Mouse (Mus musculus) C2C12 (cell line): ENCODE results near the gene Zbtb16.

Experiments used
- CEBPB ChIP-seq: IDR thresholded peaks from one replicate; pipeline ENCODE4 v1.6.1; 2011; ENCODE audit warnings: low read depth, mild to moderate bottlenecking, control low read depth, moderate library complexity
- CTCF ChIP-seq: IDR thresholded peaks from one replicate; pipeline ENCODE4 v1.5.1; 2011; ENCODE audit not compliant: control insufficient read depth, insufficient read depth, insufficient read length
- MYOG ChIP-seq: IDR thresholded peaks from one replicate; pipeline ENCODE4 v1.6.1; 2011; ENCODE audit not compliant: control insufficient read depth, insufficient read length; ENCODE audit errors: extremely low read depth
- USF1 ChIP-seq: IDR thresholded peaks from one replicate; pipeline ENCODE4 v1.6.1; 2011; ENCODE audit warnings: low read depth, mild to moderate bottlenecking, control low read depth, moderate library complexity

DNA sequence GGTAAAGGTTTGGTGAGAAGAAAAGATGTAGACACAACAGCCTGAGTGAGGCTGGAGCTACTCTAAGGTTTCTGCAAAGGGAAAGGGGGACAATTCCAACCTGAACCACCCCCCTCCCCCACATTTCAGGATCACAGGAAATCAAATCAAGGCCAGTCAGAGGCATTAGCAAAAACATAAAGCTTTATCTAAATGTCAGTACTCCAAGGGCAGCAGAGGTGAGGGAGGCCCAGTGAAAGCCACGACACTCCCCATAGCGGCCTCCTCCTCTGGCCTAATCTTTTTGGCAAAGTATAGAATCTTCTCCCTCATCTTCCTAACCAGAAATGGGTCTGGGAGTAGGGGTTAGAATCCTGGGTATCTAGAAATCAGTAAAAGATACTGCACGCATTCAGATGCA lies 113.0 kb downstream of the Zbtb16 start:
- TF ChIP-seq USF1 (no peak), CTCF (no peak), CEBPB (no peak), MYOG (no peak)
